Mouse (Mus musculus): ENCODE measurements around the gene Ovgp1.

- TF ChIP-seq POLR2A (IDR thresholded peaks at IDR 0.05; ENCODE audit: extremely low read depth, insufficient read depth, low read length) (no peak), CTCF (IDR thresholded peaks at IDR 0.05; ENCODE audit: low read depth, low read length) (no peak)
Observed at GRCm38 (mm10) chr3:105951348-105951747, 22.2 kb upstream of the Ovgp1 start.

Measured in liver, adult 2 months (tissue).